Mouse (Mus musculus) midbrain, embryonic 14.5 days (tissue): ENCODE measurements at regions not wholly inside any gene's neighbourhood (a gene's known extent, or its start where the extent isn't known, plus 50 kb on each side); places are given as distances from the start of the nearest gene placed in this dataset.

Experiments used
- ATAC-seq: fragments of 200-750 bp; cut with Nextera tagmentation; 2 replicates; pipeline ENCODE4 v1.8.0; 2017; ENCODE audit warnings: moderate number of reproducible peaks, moderate library complexity; ENCODE audit not compliant: low FRiP score, low TSS enrichment
- DNase-seq: peaks from one replicate; pipeline ENCODE4 v3.0.0-alpha.2; 2015
- H3K27ac ChIP-seq: fragments of 300-500 bp; sonication (generic); replicated peaks from 2 replicates; pipeline ENCODE4 v1.5.1; 2014; ENCODE audit warnings: mild to moderate bottlenecking, low read depth, low read length, moderate library complexity
- H3K27me3 ChIP-seq: fragments of 300-500 bp; sonication (generic); 2 replicates; pipeline ENCODE4 v1.6.1; 2014; ENCODE audit warnings: low read length, control low read depth, mixed read lengths; ENCODE audit not compliant: control insufficient read depth, insufficient read depth
- H3K36me3 ChIP-seq: fragments of 300-500 bp; sonication (generic); 2 replicates; pipeline ENCODE4 v1.6.1; 2014; ENCODE audit warnings: low read length, control low read depth; ENCODE audit not compliant: control insufficient read depth, insufficient read depth
- H3K4me1 ChIP-seq: fragments of 300-500 bp; sonication (generic); 2 replicates; pipeline ENCODE4 v1.6.1; 2014; ENCODE audit warnings: mild to moderate bottlenecking, antibody characterized with exemption, low read length, control low read depth; ENCODE audit not compliant: control insufficient read depth, insufficient read depth
- H3K4me2 ChIP-seq: fragments of 300-500 bp; sonication (generic); 2 replicates; pipeline ENCODE4 v1.6.1; 2014; ENCODE audit warnings: mild to moderate bottlenecking, low read length, moderate library complexity
- H3K4me3 ChIP-seq: fragments of 300-500 bp; sonication (generic); replicated peaks from 2 replicates; pipeline ENCODE4 v1.5.1; 2014; ENCODE audit warnings: low read depth, low read length
- H3K9ac ChIP-seq: fragments of 300-500 bp; sonication (generic); replicated peaks from 2 replicates; pipeline ENCODE4 v1.6.1; 2014; ENCODE audit warnings: mild to moderate bottlenecking, low read length, moderate library complexity
- H3K9me3 ChIP-seq: fragments of 300-500 bp; sonication (generic); 2 replicates; pipeline ENCODE4 v1.6.1; 2016; ENCODE audit warnings: low read length, control low read depth, mixed read lengths; ENCODE audit not compliant: control insufficient read depth
- WGBS: fragments of 180-500 bp; shearing (Covaris S2); extraction: QIAGEN DNeasy Blood & Tissue Kit; methylation state at CpG from one replicate; pipeline ENCODE4 v1.1.7; 2014; 5-methylcytosine and 5-hydroxymethylcytosine counted together

DNA sequence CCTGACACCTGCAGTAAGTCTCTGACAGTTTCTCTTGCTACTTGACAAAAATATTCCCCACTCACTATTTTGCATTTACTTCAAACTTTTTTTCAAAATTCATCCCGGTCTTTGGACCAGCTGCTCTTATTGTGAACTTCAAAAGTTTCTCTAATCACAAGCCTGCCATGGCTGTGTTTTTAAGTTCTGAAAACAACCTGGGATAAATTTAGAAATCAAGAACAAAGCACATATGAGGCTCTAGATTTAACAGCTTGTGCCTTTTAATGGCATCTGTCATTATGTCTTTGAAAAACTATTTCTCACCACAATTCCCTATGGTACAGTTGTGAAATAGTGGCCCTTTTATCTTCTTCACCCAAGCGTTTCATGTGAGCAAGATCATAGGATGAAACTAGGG is 232.4 kb upstream of the Kcnd2 start:
- Histone ChIP-seq H3K27me3 (no peaks in the 10 kb centered on the region), H3K9ac (no peak overlapping the region), H3K4me3 (no peak overlapping the region), H3K9me3 (no peaks in the 10 kb centered on the region), H3K36me3 (no peaks in the 10 kb centered on the region), H3K4me2 (no peak overlapping the region), H3K4me1 (no peaks in the 10 kb centered on the region), H3K27ac (no peak overlapping the region)
- DNase-seq (no peak), ATAC-seq (no peak)
- WGBS: 81% methylated on average over 2 of the region's 2 CpGs

DNA sequence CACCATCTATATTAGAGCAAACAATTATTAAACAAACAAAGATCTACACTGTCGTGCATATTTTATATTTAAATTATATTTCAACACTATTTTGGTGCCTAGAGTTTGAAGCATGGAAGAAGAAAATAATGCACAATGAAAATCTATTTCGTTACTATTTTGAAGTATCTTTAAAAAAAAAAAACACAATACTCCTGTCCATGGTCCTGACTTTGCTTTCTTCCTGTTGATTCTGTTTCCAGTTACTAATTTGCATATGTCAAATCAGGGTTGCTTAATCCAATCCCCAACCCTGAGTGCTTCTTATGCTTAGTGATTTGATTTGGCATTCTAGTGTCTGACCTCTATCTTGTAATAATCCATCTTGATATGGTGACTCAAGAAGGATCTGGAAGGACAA is 210.2 kb upstream of the Kcnd2 start:
- Histone ChIP-seq H3K4me3 (no peak overlapping the region), H3K36me3 (no peaks in the 10 kb centered on the region), H3K9ac (no peak overlapping the region), H3K27ac (no peak overlapping the region), H3K9me3 (no peaks in the 10 kb centered on the region), H3K4me2 (no peak overlapping the region), H3K27me3 (no peaks in the 10 kb centered on the region), H3K4me1 (no peaks in the 10 kb centered on the region)
- WGBS: 73% methylated on average over 2 of the region's 2 CpGs
- ATAC-seq: no peak
- no peak for DNase-seq

DNA sequence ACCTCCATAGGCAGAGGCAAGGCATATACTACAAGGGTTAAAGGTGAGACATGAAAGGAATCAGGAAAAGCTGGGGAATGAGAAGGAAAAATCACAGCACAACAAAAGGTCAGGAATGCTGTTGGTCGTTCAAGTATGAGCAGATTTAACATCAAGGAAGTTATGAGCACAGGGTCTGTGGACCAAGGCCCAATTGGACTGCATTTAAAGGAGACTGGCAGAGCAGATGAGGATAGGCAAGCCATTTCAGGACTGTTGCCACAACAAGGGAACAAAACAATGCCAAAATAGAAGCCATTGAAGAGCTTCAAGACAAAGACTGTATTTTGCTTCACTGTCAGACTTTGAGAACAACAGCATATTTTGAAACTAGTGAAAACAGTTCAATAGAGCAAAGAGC is 167.4 kb upstream of the Kcnd2 start:
- Histone ChIP-seq H3K9ac (no peak overlapping the region), H3K36me3 (no peaks in the 10 kb centered on the region), H3K4me2 (no peak overlapping the region), H3K4me1 (no peaks in the 10 kb centered on the region), H3K4me3 (no peak overlapping the region), H3K27me3 (no peaks in the 10 kb centered on the region), H3K27ac (no peak overlapping the region), H3K9me3 (no peaks in the 10 kb centered on the region)
- 45% methylated on average over 1 of the region's 1 CpGs for WGBS
- no peak for DNase-seq
- no peak for ATAC-seq

DNA sequence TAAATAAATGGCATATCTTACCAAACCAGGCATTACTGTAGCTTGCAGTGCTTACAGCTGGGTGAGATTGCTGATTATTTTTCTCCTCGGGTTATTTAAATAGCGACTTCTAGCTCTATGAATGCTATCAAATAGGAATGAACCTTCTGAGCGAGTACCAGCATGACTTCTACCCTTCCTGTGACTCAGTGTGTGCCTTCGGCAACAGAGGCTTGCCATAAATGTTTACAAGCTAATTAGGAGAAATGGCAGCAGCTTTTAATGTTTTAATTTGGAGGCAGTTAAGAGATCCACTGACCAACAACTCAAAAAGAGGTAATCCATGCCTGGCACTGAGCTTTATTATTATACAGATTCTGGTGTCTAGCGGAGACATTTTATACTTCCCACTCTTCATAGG is 122.3 kb upstream of the Kcnd2 start:
- no peaks in the 10 kb centered on the region for H3K27me3 ChIP-seq
- H3K9ac ChIP-seq: no peak overlapping the region
- no peaks in the 10 kb centered on the region for H3K36me3 ChIP-seq
- H3K4me1 ChIP-seq: no peaks in the 10 kb centered on the region
- H3K4me3 ChIP-seq: no peak overlapping the region
- H3K9me3 ChIP-seq: no peaks in the 10 kb centered on the region
- ATAC-seq: no peak
- no peak overlapping the region for H3K27ac ChIP-seq
- 81% methylated on average over 5 of the region's 5 CpGs for WGBS
- H3K4me2 ChIP-seq: no peak overlapping the region
- no peak for DNase-seq

DNA sequence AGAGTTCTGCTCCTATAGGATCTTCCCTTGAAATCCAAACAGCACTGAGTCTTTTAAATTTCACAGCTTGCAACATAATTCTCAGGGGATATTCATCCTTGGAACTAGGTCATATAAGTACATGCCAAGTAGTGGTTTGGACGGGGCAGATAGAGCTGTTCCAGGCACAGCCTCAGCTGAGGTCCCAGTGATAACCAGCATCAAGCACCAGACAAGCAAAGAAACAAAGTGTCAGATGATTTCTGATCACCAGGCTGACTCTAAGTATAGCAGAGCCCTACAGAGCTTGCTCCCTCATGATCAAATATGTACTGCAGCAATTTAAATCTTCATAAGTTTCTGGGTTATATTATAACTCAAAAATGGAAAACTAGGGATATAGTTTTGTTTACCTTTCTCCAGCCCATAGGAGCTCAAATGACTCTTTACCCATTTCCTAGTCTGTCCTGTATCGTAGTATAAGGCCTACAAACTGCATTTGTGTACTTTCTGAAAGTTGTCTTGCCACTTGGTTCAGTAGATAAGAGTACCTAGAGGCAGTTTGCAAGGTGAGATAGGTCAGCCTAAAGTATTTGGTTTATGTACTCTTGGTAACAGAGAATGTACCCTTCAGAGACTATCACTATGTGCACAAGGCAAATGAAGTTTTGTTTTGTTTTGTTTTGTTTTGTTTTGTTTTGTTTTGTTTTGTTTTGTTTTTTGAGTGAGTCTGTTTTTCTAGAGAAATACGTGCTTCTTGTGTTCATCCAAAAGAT is 103.9 kb upstream of the Kcnd2 start:
- H3K9ac ChIP-seq: no peak overlapping the region
- no peak overlapping the region for H3K27ac ChIP-seq
- no peaks in the 10 kb centered on the region for H3K27me3 ChIP-seq
- WGBS: 78% methylated on average over 3 of the region's 3 CpGs
- H3K4me3 ChIP-seq: no peak overlapping the region
- DNase-seq (no peak), ATAC-seq (no peak)
- no peaks in the 10 kb centered on the region for H3K4me1 ChIP-seq
- no peaks in the 10 kb centered on the region for H3K9me3 ChIP-seq
- H3K4me2 ChIP-seq: no peak overlapping the region
- H3K36me3 ChIP-seq: no peaks in the 10 kb centered on the region

DNA sequence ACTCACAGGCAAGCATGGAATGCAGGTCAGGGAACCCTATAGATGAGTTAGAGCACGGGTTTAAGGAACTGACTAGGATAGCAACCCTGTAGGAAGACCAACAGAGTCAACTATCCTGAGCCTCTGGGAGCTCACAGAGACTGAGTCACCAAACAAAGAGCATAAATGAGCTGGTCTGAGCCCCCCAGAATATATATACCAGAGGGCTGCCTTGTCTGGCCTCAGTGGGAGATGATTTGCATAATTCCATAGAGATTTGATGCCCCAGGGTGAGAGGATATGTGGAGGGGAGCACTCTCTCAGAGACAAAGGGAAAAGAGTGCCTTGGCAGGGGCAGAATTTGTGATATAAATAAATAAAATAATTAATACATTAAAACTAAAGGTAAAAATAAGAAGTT is 93.2 kb upstream of the Kcnd2 start:
- no peak overlapping the region for H3K27ac ChIP-seq
- DNase-seq (no peak), ATAC-seq (no peak; the same call in 1 of the 2 replicates)
- no peaks in the 10 kb centered on the region for H3K36me3 ChIP-seq
- WGBS: 46% methylated on average over 1 of the region's 1 CpGs
- no peaks in the 10 kb centered on the region for H3K9me3 ChIP-seq
- no peak overlapping the region for H3K4me3 ChIP-seq
- H3K9ac ChIP-seq: no peak overlapping the region
- H3K4me1 ChIP-seq: no peaks in the 10 kb centered on the region
- H3K4me2 ChIP-seq: no peak overlapping the region
- H3K27me3 ChIP-seq: no peaks in the 10 kb centered on the region

DNA sequence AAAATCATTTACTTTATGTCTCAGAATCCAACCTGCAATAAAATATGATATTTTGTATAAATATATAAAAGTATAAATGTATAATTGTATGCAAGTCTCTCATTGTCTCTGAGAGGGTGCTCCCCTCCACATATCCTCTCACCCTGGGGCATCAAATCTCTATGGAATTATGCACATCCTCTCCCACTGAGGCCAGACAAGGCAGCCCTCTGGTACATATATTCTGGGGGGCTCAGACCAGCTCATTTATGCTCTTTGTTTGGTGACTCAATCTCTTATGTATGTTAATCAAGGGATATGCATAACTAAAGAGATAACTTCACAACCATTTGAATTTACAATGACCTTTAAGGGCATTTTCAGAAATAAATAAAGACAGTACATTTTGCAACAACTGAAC is 92.5 kb upstream of the Kcnd2 start:
- no peak overlapping the region for H3K27ac ChIP-seq
- H3K27me3 ChIP-seq: no peaks in the 10 kb centered on the region
- peak; percentile 1 for DNase-seq
- H3K36me3 ChIP-seq: no peaks in the 10 kb centered on the region
- H3K4me3 ChIP-seq: no peak overlapping the region
- H3K9ac ChIP-seq: no peak overlapping the region
- no peaks in the 10 kb centered on the region for H3K4me1 ChIP-seq
- H3K4me2 ChIP-seq: no peak overlapping the region
- no peaks in the 10 kb centered on the region for H3K9me3 ChIP-seq
- ATAC-seq: peak; percentile 53; the same call in 1 of the 2 replicates
